Mouse (Mus musculus): ENCODE measurements around the gene Arl8b.

DNA sequence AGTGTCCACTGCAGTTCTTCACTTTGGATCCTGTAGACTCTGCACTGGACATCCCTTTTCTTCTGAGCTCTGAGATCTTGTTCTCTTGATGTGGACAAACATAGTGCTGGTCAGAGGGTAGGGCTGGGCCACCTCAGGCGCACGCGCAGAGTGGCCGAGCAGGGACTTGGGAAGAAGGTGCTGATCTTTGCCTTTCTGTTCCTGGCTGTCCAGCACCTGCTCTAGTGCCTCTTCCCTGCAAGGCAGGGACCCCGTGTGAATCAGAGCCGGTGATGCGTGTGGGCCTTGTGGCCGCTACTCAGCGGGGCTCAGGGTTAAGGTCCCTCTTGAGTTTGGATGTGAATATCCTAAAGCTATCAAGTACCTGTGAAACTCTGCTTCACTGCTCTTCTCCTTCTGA is 75.7 kb downstream of the Arl8b start:
- TF ChIP-seq CTCF (conservative IDR thresholded peaks at IDR 0.05; ENCODE audit: low read length) (no peak), POU5F1 (IDR thresholded peaks at IDR 0.05; ENCODE audit: borderline replicate concordance, low read length) (no peak)
